Mouse (Mus musculus) embryonic facial prominence, embryonic 13.5 days (tissue): ENCODE measurements around the gene C87436. TPM values are rescaled to one million over a fixed set of nuclear protein-coding genes. Genes with fewer than 3 reads are reported as not detected.

Experiments used
- ATAC-seq: fragments of 200-750 bp; cut with Nextera tagmentation; 2 replicates; pipeline ENCODE4 v1.8.0; 2017; ENCODE audit warnings: low read depth; ENCODE audit not compliant: insufficient number of reproducible peaks, insufficient read depth, low FRiP score, low TSS enrichment
- H3K27ac ChIP-seq: fragments of 300-500 bp; sonication (generic); 2 replicates; pipeline ENCODE4 v1.5.1; 2015; ENCODE audit warnings: moderate library complexity, mild to moderate bottlenecking, inconsistent platforms
- H3K27me3 ChIP-seq: fragments of 300-500 bp; sonication (generic); 2 replicates; pipeline ENCODE4 v1.6.1; 2015; ENCODE audit warnings: mild to moderate bottlenecking, inconsistent platforms
- H3K36me3 ChIP-seq: fragments of 300-500 bp; sonication (generic); 2 replicates; pipeline ENCODE4 v1.6.1; 2015; ENCODE audit warnings: mild to moderate bottlenecking, inconsistent platforms
- H3K4me1 ChIP-seq: fragments of 300-500 bp; sonication (generic); 2 replicates; pipeline ENCODE4 v1.6.1; 2015; ENCODE audit warnings: inconsistent platforms
- H3K4me2 ChIP-seq: fragments of 300-500 bp; sonication (generic); 2 replicates; pipeline ENCODE4 v1.6.1; 2015; ENCODE audit warnings: moderate library complexity, mild to moderate bottlenecking, inconsistent platforms
- H3K4me3 ChIP-seq: fragments of 300-500 bp; sonication (generic); 2 replicates; pipeline ENCODE4 v1.5.1; 2015; ENCODE audit warnings: mild to moderate bottlenecking, inconsistent platforms
- H3K9ac ChIP-seq: fragments of 300-500 bp; sonication (generic); 2 replicates; pipeline ENCODE4 v1.6.1; 2015; ENCODE audit warnings: mild to moderate bottlenecking, inconsistent platforms
- H3K9me3 ChIP-seq: fragments of 300-500 bp; sonication (generic); 2 replicates; pipeline ENCODE4 v1.6.1; 2016; ENCODE audit warnings: inconsistent platforms
- WGBS: fragments of 180-500 bp; shearing (Covaris S2); methylation state at CpG from one replicate; pipeline ENCODE4 v1.1.7; 2015; ENCODE audit warnings: mixed read lengths; 5-methylcytosine and 5-hydroxymethylcytosine counted together
- polyA plus RNA-seq: library from polyadenylated mRNA; unstranded; fragments of >200 nt; fragmentation: Nextera tagmentation; extraction: Ambion mirVana; gene quantifications from 2 replicates; pipeline ENCODE4 v1.2.1, GENCODE M21; 2015

The C87436 gene
- polyA plus RNA-seq, 1 experiment from 2014 or later = 31.4 TPM

- WGBS = 79% methylated on average over 11 of the region's 11 CpGs
- peak overlapping the region; percentile 57 for H3K4me2 ChIP-seq
- peak overlapping the region; percentile 37 for H3K4me3 ChIP-seq
- peaks cover 40% of the 10 kb centered on the region for H3K4me1 ChIP-seq
- no peaks in the 10 kb centered on the region for H3K27me3 ChIP-seq
- ATAC-seq = no peak
- H3K9me3 ChIP-seq = no peaks in the 10 kb centered on the region
- 0 out of 2 replicates have a peak overlapping the region, but pooled peaks have one; percentile 16 for H3K27ac ChIP-seq
- no peaks in the 10 kb centered on the region for H3K36me3 ChIP-seq
- H3K9ac ChIP-seq = peak overlapping the region; percentile 67; the same call in 1 of the 2 replicates
Measured at GRCm38 (mm10) chr6:86497942-86498732, 60.0 kb downstream of the C87436 start.

- H3K4me3 ChIP-seq = no peak overlapping the region
- H3K9ac ChIP-seq = no peak overlapping the region
- H3K4me1 ChIP-seq = peaks cover 30% of the 10 kb centered on the region
- H3K27me3 ChIP-seq = no peaks in the 10 kb centered on the region
- no peak overlapping the region for H3K27ac ChIP-seq
- H3K9me3 ChIP-seq = no peaks in the 10 kb centered on the region
- no peak for ATAC-seq
- 65% methylated on average over 5 of the region's 5 CpGs for WGBS
- H3K4me2 ChIP-seq = no peak overlapping the region
- no peaks in the 10 kb centered on the region for H3K36me3 ChIP-seq
Measured at GRCm38 (mm10) chr6:86499571-86500109, 61.5 kb downstream of the C87436 start.

GRCm38 (mm10) chr6:86503513-86503912, 65.3 kb downstream of the C87436 start:
- no peaks in the 10 kb centered on the region for H3K27me3 ChIP-seq
- no peak for ATAC-seq
- no peak overlapping the region for H3K27ac ChIP-seq
- H3K4me3 ChIP-seq = no peak overlapping the region
- WGBS = 87% methylated on average over 4 of the region's 4 CpGs
- no peaks in the 10 kb centered on the region for H3K36me3 ChIP-seq
- no peak overlapping the region for H3K4me2 ChIP-seq
- no peaks in the 10 kb centered on the region for H3K4me1 ChIP-seq
- H3K9ac ChIP-seq = no peak overlapping the region
- no peaks in the 10 kb centered on the region for H3K9me3 ChIP-seq

- no peak overlapping the region for H3K4me3 ChIP-seq
- H3K9ac ChIP-seq = no peak overlapping the region
- 77% methylated on average over 7 of the region's 7 CpGs for WGBS
- no peaks in the 10 kb centered on the region for H3K27me3 ChIP-seq
- H3K4me2 ChIP-seq = no peak overlapping the region
- no peaks in the 10 kb centered on the region for H3K36me3 ChIP-seq
- no peaks in the 10 kb centered on the region for H3K4me1 ChIP-seq
- no peak for ATAC-seq
- no peak overlapping the region for H3K27ac ChIP-seq
- no peaks in the 10 kb centered on the region for H3K9me3 ChIP-seq
Measured at GRCm38 (mm10) chr6:86505671-86506070, 67.5 kb downstream of the C87436 start.

GRCm38 (mm10) chr6:86506309-86506708, 68.1 kb downstream of the C87436 start:
- H3K27me3 ChIP-seq = no peaks in the 10 kb centered on the region
- 57% methylated on average over 3 of the region's 3 CpGs for WGBS
- no peak overlapping the region for H3K9ac ChIP-seq
- no peak for ATAC-seq
- H3K4me3 ChIP-seq = no peak overlapping the region
- no peaks in the 10 kb centered on the region for H3K4me1 ChIP-seq
- no peak overlapping the region for H3K4me2 ChIP-seq
- H3K9me3 ChIP-seq = no peaks in the 10 kb centered on the region
- no peaks in the 10 kb centered on the region for H3K36me3 ChIP-seq
- no peak overlapping the region for H3K27ac ChIP-seq

- Histone ChIP-seq H3K36me3 (no peaks in the 10 kb centered on the region), H3K9ac (no peak overlapping the region), H3K27me3 (no peaks in the 10 kb centered on the region), H3K4me3 (no peak overlapping the region), H3K4me1 (no peaks in the 10 kb centered on the region), H3K9me3 (no peaks in the 10 kb centered on the region), H3K4me2 (no peak overlapping the region), H3K27ac (no peak overlapping the region)
- no peak for ATAC-seq
Measured at GRCm38 (mm10) chr6:86507116-86507515, 68.9 kb downstream of the C87436 start.

- no peak for ATAC-seq
- Histone ChIP-seq H3K9me3 (no peaks in the 10 kb centered on the region), H3K27me3 (no peaks in the 10 kb centered on the region), H3K4me1 (no peaks in the 10 kb centered on the region), H3K27ac (no peak overlapping the region), H3K36me3 (no peaks in the 10 kb centered on the region), H3K4me2 (no peak overlapping the region), H3K9ac (no peak overlapping the region), H3K4me3 (no peak overlapping the region)
- WGBS = 78% methylated on average over 3 of the region's 3 CpGs
Measured at GRCm38 (mm10) chr6:86508736-86509135, 70.6 kb downstream of the C87436 start.

- H3K36me3 ChIP-seq = no peaks in the 10 kb centered on the region
- H3K4me1 ChIP-seq = no peaks in the 10 kb centered on the region
- no peak for ATAC-seq
- H3K9me3 ChIP-seq = no peaks in the 10 kb centered on the region
- H3K4me2 ChIP-seq = no peak overlapping the region
- no peaks in the 10 kb centered on the region for H3K27me3 ChIP-seq
- WGBS = 79% methylated on average over 4 of the region's 4 CpGs
- H3K27ac ChIP-seq = no peak overlapping the region
- no peak overlapping the region for H3K9ac ChIP-seq
- no peak overlapping the region for H3K4me3 ChIP-seq
Measured at GRCm38 (mm10) chr6:86509194-86509865, 71.2 kb downstream of the C87436 start.

- H3K27me3 ChIP-seq = no peaks in the 10 kb centered on the region
- no peaks in the 10 kb centered on the region for H3K36me3 ChIP-seq
- no peak overlapping the region for H3K4me2 ChIP-seq
- WGBS = 62% methylated on average over 3 of the region's 3 CpGs
- no peaks in the 10 kb centered on the region for H3K9me3 ChIP-seq
- no peak overlapping the region for H3K27ac ChIP-seq
- no peaks in the 10 kb centered on the region for H3K4me1 ChIP-seq
- no peak overlapping the region for H3K9ac ChIP-seq
- no peak for ATAC-seq
- H3K4me3 ChIP-seq = no peak overlapping the region
Measured at GRCm38 (mm10) chr6:86509866-86510200, 71.7 kb downstream of the C87436 start.

GRCm38 (mm10) chr6:86510979-86511378, 72.8 kb downstream of the C87436 start:
- H3K4me3 ChIP-seq = no peak overlapping the region
- ATAC-seq = no peak
- no peaks in the 10 kb centered on the region for H3K36me3 ChIP-seq
- 80% methylated on average over 4 of the region's 4 CpGs for WGBS
- H3K27ac ChIP-seq = no peak overlapping the region
- H3K9ac ChIP-seq = no peak overlapping the region
- no peaks in the 10 kb centered on the region for H3K9me3 ChIP-seq
- no peaks in the 10 kb centered on the region for H3K4me1 ChIP-seq
- H3K27me3 ChIP-seq = no peaks in the 10 kb centered on the region
- H3K4me2 ChIP-seq = no peak overlapping the region

GRCm38 (mm10) chr6:86513296-86513695, 75.1 kb downstream of the C87436 start:
- H3K4me2 ChIP-seq = no peak overlapping the region
- H3K27ac ChIP-seq = no peak overlapping the region
- H3K4me3 ChIP-seq = no peak overlapping the region
- no peaks in the 10 kb centered on the region for H3K27me3 ChIP-seq
- no peaks in the 10 kb centered on the region for H3K36me3 ChIP-seq
- H3K9ac ChIP-seq = no peak overlapping the region
- H3K4me1 ChIP-seq = no peaks in the 10 kb centered on the region
- ATAC-seq = no peak
- WGBS = 88% methylated on average over 4 of the region's 4 CpGs
- H3K9me3 ChIP-seq = no peaks in the 10 kb centered on the region

GRCm38 (mm10) chr6:86516021-86516420, 77.8 kb downstream of the C87436 start:
- H3K9ac ChIP-seq = no peak overlapping the region
- no peaks in the 10 kb centered on the region for H3K27me3 ChIP-seq
- peaks cover 2% of the 10 kb centered on the region for H3K36me3 ChIP-seq
- H3K9me3 ChIP-seq = no peaks in the 10 kb centered on the region
- ATAC-seq = no peak
- 62% methylated on average over 1 of the region's 1 CpGs for WGBS
- H3K4me2 ChIP-seq = no peak overlapping the region
- H3K4me1 ChIP-seq = no peaks in the 10 kb centered on the region
- H3K4me3 ChIP-seq = no peak overlapping the region
- H3K27ac ChIP-seq = no peak overlapping the region
